Mouse (Mus musculus) hindbrain, embryonic 16.5 days (tissue): Measurements from ENCODE around the gene Rasgef1b. TPM values are rescaled to one million over a fixed set of nuclear protein-coding genes. Genes with fewer than 3 reads are reported as not detected.
A peak's percentile ranks its signal among the peaks of the same experiment; 100 is the strongest.

ENCODE experiments used
- ATAC-seq: fragments of 200-750 bp; cut with Nextera tagmentation; 2 replicates; pipeline ENCODE4 v1.8.0; 2017; ENCODE audit warnings: moderate TSS enrichment, moderate library complexity
- H3K27ac ChIP-seq: fragments of 300-500 bp; sonication (generic); 2 replicates; pipeline ENCODE4 v1.5.1; 2014; ENCODE audit warnings: low read depth, mild to moderate bottlenecking, control low read depth, low read length, moderate library complexity
- H3K27me3 ChIP-seq: fragments of 300-500 bp; sonication (generic); replicated peaks from 2 replicates; pipeline ENCODE4 v1.6.1; 2014; ENCODE audit warnings: low read length; ENCODE audit not compliant: control insufficient read depth, insufficient read depth
- H3K36me3 ChIP-seq: fragments of 300-500 bp; sonication (generic); 2 replicates; pipeline ENCODE4 v1.6.1; 2014; ENCODE audit warnings: mild to moderate bottlenecking, low read length, moderate library complexity, mixed read lengths; ENCODE audit not compliant: control insufficient read depth, insufficient read depth
- H3K4me1 ChIP-seq: fragments of 300-500 bp; sonication (generic); 2 replicates; pipeline ENCODE4 v1.6.1; 2014; ENCODE audit warnings: low read depth, low read length; ENCODE audit not compliant: control insufficient read depth, insufficient read depth
- H3K4me2 ChIP-seq: fragments of 300-500 bp; sonication (generic); 2 replicates; pipeline ENCODE4 v1.6.1; 2014; ENCODE audit warnings: mild to moderate bottlenecking, low read length, control low read depth, moderate library complexity
- H3K4me3 ChIP-seq: fragments of 300-500 bp; sonication (generic); 2 replicates; pipeline ENCODE4 v1.5.1; 2014; ENCODE audit warnings: mild to moderate bottlenecking, low read length, control low read depth, moderate library complexity
- H3K9ac ChIP-seq: fragments of 300-500 bp; sonication (generic); 2 replicates; pipeline ENCODE4 v1.6.1; 2014; ENCODE audit warnings: low read depth, mild to moderate bottlenecking, control low read depth, low read length, moderate library complexity
- H3K9me3 ChIP-seq: fragments of 300-500 bp; sonication (generic); 2 replicates; pipeline ENCODE4 v1.6.1; 2014; ENCODE audit warnings: mild to moderate bottlenecking, low read length, moderate library complexity; ENCODE audit not compliant: control insufficient read depth
- WGBS: fragments of 180-500 bp; shearing (Covaris S2); extraction: QIAGEN DNeasy Blood & Tissue Kit; methylation state at CpG from one replicate; pipeline ENCODE4 v1.1.7; 2014; 5-methylcytosine and 5-hydroxymethylcytosine counted together
- polyA plus RNA-seq: library from polyadenylated mRNA; unstranded; fragments of >200 nt; fragmentation: Nextera tagmentation; extraction: Ambion mirVana; gene quantifications from 2 replicates; pipeline ENCODE4 v1.2.1, GENCODE M21; 2015

The Rasgef1b gene
- polyA plus RNA-seq, 1 experiment from 2014 or later: 43.5 TPM

- H3K9me3 ChIP-seq: no peaks in the 10 kb centered on the region
- no peak overlapping the region for H3K4me3 ChIP-seq
- no peak overlapping the region for H3K27ac ChIP-seq
- ATAC-seq: peak; percentile 80
- no peak overlapping the region for H3K9ac ChIP-seq
- WGBS: 40% methylated on average over 5 of the region's 5 CpGs
- no peaks in the 10 kb centered on the region for H3K36me3 ChIP-seq
- H3K4me1 ChIP-seq: peaks cover 3% of the 10 kb centered on the region
- no peak overlapping the region for H3K4me2 ChIP-seq
- H3K27me3 ChIP-seq: no peaks in the 10 kb centered on the region
Observed at GRCm38 (mm10) chr5:99487009-99487858, 241.6 kb downstream of the Rasgef1b start.

- WGBS: 90% methylated on average over 5 of the region's 5 CpGs
- no peaks in the 10 kb centered on the region for H3K27me3 ChIP-seq
- no peak overlapping the region for H3K9ac ChIP-seq
- no peak overlapping the region for H3K27ac ChIP-seq
- H3K4me2 ChIP-seq: no peak overlapping the region
- H3K4me1 ChIP-seq: peaks cover 10% of the 10 kb centered on the region
- ATAC-seq: no peak
- no peaks in the 10 kb centered on the region for H3K9me3 ChIP-seq
- H3K36me3 ChIP-seq: no peaks in the 10 kb centered on the region
- no peak overlapping the region for H3K4me3 ChIP-seq
Observed at GRCm38 (mm10) chr5:99483162-99483561, 245.7 kb downstream of the Rasgef1b start.

GRCm38 (mm10) chr5:99482524-99482923, 246.3 kb downstream of the Rasgef1b start:
- no peaks in the 10 kb centered on the region for H3K9me3 ChIP-seq
- no peaks in the 10 kb centered on the region for H3K27me3 ChIP-seq
- 87% methylated on average over 6 of the region's 6 CpGs for WGBS
- no peak for ATAC-seq
- no peaks in the 10 kb centered on the region for H3K36me3 ChIP-seq
- H3K27ac ChIP-seq: no peak overlapping the region
- H3K4me1 ChIP-seq: peaks cover 10% of the 10 kb centered on the region
- H3K9ac ChIP-seq: no peak overlapping the region
- H3K4me3 ChIP-seq: no peak overlapping the region
- H3K4me2 ChIP-seq: no peak overlapping the region

DNA sequence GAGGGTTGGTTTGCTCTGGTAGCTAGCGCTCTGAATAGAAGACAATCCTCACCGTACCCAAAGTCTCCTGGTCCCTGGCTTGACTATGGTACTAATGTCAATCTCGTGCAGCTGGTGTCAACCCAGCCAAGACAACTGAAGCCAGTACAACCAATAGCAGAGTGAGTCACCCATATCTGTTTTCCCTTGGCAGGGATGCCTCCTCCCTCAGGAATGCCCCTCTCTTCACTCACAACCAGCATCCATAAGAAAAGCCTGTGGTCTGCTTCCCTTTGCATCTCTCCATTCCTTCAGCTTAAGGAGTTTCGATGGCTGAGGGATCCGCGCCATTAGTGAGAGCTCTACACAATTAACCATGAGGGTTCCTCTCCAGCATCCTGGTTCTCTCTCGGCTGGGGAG, 246.8 kb downstream of the Rasgef1b start:
- H3K27ac ChIP-seq: no peak overlapping the region
- H3K4me2 ChIP-seq: no peak overlapping the region
- no peaks in the 10 kb centered on the region for H3K27me3 ChIP-seq
- 90% methylated on average over 7 of the region's 7 CpGs for WGBS
- H3K9ac ChIP-seq: no peak overlapping the region
- no peaks in the 10 kb centered on the region for H3K36me3 ChIP-seq
- no peak overlapping the region for H3K4me3 ChIP-seq
- no peaks in the 10 kb centered on the region for H3K9me3 ChIP-seq
- no peak for ATAC-seq
- peaks cover 9% of the 10 kb centered on the region for H3K4me1 ChIP-seq

DNA sequence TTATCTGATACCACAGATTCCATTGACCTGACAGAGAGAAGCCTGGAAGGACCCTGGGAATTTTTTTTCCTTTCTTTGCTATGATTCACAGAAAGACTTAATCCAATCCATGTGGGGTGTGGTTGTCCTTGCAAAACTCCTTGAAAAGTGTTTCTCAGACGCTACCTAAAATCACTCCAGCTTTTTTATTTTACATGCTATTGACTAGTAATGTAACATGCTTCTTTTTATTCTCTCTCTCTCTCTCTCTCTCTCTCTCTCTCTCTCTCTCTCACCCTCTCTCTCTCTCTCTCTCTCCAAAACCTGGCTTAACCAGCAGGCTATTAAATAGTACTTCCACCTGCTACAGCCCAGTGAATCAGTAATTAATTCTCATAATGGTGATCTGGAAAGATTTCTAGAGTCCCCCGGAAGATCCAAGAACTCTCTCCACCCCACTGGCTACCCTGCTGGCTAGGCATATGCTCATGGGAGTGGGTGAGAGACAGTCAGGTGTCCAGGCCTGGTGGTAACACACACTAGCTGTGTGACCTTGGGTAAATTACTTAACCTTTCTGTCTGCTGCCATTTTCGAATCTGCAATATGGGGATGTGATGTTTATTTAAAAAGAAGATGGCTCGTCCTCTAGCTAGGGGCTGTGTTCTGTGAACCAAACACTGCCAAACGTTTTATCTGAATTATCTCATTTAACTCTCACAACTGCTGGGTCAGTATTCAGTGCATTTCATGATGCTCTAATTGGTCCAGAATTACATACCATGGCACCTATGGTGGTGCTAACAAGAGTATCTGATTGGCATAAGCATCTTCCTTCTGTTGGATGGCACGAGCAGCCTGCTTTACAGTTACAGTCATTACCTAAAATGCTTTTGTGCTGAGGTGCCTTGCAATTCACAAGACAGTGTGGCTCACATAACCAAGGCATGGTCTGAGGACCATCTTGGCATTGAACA, 248.5 kb downstream of the Rasgef1b start:
- Histone ChIP-seq H3K9ac (peak overlapping the region; percentile 34; the same call in 1 of the 2 replicates), H3K27me3 (no peaks in the 10 kb centered on the region), H3K36me3 (no peaks in the 10 kb centered on the region), H3K9me3 (no peaks in the 10 kb centered on the region), H3K4me1 (peaks cover 7% of the 10 kb centered on the region), H3K4me3 (no peak overlapping the region), H3K4me2 (no peak overlapping the region), H3K27ac (no peak overlapping the region)
- 0 out of 2 replicates have a peak, but pooled peaks have one; percentile 19 for ATAC-seq
- 48% methylated on average over 6 of the region's 6 CpGs for WGBS

DNA sequence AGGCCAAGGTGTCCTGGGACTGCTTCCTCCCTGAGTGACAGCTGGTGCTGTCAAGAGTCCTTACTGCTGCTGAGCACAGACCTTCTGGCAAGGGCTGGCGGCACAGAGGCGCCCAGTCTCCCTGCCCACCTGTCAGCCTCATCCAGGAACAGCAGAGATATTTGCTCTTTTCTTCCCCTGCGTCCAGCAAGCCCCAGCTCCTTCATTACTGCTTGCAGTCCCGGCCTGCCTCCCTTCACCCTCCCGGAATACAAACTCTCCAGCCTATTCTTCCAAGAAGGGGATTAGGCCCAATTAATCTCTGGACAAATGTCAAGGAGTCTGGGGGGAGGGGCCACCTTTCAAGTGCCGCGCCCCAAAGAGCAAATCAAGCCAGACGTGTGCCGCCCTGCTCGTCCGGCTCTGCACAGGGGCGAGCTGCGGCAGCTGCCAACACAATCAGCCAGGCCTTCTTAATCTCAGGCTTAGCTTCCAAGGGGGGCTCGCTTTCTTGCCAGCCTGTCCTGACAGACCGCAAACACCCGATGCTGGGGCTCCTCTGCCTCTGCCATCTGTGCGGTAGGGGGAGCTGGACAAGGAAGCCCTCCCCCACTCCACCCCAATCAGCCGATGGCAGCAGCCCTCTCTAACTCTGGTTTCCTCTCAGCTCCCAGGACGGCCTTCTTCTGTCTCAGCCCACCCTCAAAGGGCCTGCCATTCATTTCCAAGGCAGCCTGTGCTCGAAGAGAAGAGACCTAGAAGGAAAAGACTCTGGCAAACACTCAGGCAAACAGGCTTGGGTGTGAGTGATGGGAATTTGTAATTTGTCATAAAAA, 249.4 kb downstream of the Rasgef1b start:
- Histone ChIP-seq H3K9ac (peak overlapping the region; percentile 34; the same call in 1 of the 2 replicates), H3K4me1 (peaks cover 7% of the 10 kb centered on the region), H3K4me2 (peak overlapping the region; percentile 43), H3K36me3 (no peaks in the 10 kb centered on the region), H3K27me3 (no peaks in the 10 kb centered on the region), H3K4me3 (no peak overlapping the region), H3K27ac (peak overlapping the region; percentile 68), H3K9me3 (no peaks in the 10 kb centered on the region)
- WGBS: 3% methylated on average over 20 of the region's 20 CpGs
- peak; percentile 92 for ATAC-seq

DNA sequence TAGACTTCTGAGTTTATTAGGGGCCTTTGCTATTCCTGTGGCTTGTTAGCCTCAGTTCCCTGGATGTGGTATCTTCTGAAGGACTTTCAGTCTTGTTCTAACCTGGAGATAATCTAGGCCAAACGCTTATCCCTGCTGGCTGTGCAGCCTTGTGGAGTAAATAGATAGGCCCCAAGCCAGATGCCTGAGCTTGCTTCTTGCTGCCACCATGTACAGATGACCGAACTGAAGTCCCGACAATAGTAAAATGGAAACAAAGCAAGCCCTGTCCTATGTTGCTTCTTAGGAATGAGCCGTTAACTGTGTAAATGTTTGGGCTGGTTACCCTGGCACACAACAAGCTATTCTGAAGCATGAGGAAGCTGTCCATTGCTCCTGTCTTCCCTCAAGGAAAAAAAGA, 250.1 kb downstream of the Rasgef1b start:
- H3K4me3 ChIP-seq: no peak overlapping the region
- no peak overlapping the region for H3K9ac ChIP-seq
- peaks cover 7% of the 10 kb centered on the region for H3K4me1 ChIP-seq
- 0 out of 2 replicates have a peak, but pooled peaks have one; percentile 5 for ATAC-seq
- WGBS: 33% methylated on average over 4 of the region's 4 CpGs
- H3K27ac ChIP-seq: no peak overlapping the region
- no peak overlapping the region for H3K4me2 ChIP-seq
- H3K36me3 ChIP-seq: no peaks in the 10 kb centered on the region
- H3K9me3 ChIP-seq: no peaks in the 10 kb centered on the region
- H3K27me3 ChIP-seq: no peaks in the 10 kb centered on the region

DNA sequence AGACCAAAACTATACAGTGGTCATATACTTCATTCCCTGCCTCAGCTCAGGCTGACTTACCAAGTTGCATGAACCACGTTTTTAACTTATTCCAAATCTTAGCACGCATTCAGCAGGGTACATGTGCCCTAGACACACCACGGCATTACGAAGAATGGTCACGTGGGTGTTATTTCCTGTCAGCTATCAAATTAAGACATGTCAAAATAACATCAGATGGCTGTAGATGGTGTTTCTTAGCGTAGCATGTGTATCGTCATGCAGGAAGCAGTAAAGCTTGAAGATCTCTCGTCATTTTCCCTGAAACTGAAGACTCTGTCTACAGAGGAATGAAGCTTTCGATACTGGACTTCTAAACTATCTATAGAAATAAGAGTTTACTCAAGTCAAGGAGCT, 251.4 kb downstream of the Rasgef1b start:
- Histone ChIP-seq H3K9me3 (no peaks in the 10 kb centered on the region), H3K9ac (no peak overlapping the region), H3K4me1 (peaks cover 7% of the 10 kb centered on the region), H3K4me2 (no peak overlapping the region), H3K36me3 (no peaks in the 10 kb centered on the region), H3K4me3 (no peak overlapping the region), H3K27me3 (no peaks in the 10 kb centered on the region), H3K27ac (no peak overlapping the region)
- 86% methylated on average over 9 of the region's 9 CpGs for WGBS
- ATAC-seq: no peak
